Mouse (Mus musculus) embryo, embryonic 9.5 days (tissue): Measurements from ENCODE around the gene Itpkb.

Experiments
- DNase-seq: peaks from one replicate; pipeline ENCODE4 v3.0.0-alpha.2; 2017; ENCODE audit errors: extremely low spot score

Itpkb gene

DNA sequence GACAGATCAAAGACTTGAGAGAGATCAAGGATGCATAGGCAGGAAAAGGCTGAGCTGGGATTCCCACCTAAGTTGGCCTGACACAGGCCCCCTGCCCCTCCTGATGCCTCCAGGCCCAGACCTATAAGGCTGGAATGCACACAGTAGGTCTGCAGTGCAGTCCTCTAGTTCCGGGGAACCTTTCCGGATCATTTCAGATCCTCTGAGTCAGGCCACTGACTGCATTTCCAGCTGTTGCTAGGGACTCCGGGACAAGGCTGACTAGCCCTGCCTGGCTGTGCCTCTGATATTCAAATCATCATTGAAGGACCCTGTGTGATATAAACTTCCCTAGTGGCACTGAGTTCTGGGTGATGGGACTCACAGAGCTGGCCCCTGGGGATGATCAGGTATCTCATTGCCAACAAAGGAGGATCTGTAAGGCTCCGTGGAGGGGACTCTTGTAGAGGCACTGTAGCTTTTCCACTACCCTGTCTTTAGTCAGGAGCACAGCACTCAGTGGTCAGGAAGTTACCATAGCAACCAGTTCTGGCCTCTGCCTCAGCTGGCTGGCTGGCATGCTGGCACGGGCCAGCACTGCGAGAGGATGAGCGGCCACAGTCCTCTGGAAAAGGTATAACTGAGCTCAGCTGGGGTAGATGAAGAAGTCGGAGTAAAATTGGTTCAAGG, 90.3 kb downstream of the Itpkb start:
- no peak for DNase-seq

DNA sequence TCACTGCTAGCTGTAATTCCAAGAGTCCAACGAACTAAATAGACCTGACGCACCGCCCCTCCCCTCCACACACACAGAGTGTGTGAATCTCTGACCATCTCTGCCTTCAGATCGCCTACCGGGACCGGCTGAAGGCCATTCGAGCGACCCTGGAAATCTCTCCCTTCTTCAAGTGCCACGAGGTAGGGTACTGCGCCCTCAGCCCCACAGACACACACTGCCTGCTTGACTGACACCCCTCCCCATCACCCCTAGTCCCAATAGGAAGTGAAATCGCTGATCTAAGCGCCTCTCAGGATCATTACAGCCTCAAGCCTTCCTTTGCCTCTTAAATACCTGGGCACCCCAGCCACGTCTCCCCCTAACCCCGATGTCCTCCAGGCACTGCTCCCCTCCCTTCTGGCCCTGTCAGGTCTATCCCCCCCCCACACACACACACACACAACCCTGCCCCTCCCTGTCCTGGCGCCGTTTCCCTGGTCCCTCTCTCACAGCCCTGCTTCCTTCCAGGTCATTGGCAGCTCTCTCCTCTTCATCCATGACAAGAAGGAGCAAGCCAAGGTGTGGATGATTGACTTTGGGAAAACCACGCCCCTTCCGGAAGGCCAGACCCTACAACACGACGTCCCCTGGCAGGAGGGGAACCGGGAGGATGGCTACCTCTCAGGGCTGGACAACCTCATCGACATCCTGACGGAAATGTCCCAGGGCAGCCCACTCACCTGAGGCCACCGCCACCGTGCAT, 91.1 kb downstream of the Itpkb start:
- no peak for DNase-seq

DNA sequence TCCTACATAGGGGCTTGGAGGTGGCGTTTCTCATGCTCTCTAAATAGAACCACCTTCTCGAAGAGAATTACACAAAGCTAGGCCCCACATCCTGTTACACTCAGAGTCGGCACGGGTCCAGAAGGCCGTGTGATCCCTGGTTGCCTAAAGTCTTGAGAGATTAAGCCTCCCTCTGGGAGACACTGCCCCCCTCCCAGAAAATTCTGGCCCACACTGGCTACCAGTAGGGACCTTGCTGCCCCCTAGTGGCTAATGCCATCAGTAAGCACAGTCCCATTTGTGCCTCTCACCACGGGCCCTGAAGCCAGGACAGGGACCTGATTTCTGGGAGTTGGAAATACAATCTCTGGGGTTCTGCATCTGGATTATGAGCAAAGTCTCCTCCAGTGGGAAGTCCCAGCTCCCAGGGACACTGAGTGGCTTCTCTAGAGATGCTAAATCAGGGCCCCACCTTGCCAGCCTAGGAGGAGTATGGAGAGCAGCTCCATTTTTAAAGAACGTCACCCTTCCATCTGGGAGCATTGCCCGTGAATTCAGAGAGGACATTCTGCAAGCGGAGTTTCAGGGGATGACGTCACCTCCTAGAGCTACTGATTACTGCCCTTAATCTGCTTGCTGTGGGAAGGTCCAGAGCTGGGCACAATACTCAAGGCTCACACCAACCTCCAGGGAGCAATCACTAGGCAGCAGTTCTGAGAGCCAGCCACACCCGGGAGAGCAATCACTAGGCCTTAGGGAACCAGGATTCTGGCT, 92.0 kb downstream of the Itpkb start:
- DNase-seq: peak; percentile 57

DNA sequence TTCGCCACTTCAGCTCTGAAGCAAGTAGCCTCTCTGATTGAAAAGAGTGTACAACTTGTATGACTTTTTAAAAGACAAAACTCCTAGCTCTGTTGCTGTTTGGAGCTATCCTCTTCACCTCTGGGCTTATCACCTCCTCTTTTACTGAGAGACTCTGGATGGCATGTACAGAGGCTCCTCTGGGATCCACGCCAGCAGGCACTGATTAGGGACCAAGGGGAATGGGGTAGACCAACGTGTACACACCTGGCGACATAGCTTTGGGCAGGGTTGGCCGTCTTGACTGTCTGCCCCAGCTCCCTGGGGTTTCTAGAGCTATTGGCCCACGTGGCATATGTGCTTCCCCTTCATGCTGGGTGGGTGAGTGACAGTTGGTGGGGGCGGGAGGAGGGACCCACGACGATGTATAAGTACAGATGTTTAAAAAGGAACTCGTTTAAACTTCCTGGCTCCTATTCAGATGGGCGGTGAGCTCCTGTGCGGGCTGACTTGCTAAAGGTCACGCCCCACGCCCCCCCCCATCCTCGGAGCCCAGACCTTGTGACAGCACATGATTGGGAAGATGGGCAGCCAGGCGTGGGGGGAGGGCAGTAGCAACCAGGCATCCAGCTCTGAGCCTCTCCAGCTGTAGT, 92.8 kb downstream of the Itpkb start:
- no peak for DNase-seq

DNA sequence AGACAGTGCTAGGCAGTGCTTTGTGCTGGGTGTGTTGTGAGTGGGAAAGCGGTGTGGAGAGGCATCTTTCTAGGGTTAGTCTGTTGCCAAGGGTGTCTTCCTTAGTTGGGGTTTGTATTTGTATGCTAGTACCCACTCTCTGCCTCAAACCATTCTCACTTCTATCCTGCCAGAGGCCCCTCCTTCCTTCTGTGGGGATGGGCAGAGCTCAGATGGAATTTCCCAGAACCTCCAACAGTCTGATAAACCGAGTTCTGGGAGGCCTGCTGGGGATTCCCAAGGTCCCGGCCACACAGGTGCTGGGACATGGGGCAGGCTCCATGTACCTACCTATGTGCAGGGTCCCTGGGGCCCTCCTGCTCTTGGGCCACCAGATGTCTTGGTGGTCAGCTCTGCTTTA, 93.6 kb downstream of the Itpkb start:
- no peak for DNase-seq

DNA sequence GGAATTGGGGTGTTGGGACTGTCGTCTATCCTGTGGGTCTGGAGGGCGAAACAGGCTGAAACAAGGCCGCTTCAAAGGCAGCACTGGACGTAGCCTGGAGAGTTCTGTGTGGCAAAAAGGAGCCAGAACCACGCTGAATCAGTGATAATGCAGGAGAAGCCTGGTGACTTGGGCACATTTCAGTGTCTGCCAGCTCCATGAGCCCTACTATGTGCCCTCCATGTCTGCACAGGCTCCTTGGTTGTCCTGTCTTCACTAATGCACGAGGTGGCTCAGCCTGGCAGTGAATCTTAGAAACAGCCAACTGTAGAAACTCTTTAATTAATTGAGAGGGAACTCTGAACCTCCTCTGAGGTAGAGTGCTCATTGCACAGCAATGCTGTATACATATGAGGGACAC, 96.1 kb downstream of the Itpkb start:
- no peak for DNase-seq

DNA sequence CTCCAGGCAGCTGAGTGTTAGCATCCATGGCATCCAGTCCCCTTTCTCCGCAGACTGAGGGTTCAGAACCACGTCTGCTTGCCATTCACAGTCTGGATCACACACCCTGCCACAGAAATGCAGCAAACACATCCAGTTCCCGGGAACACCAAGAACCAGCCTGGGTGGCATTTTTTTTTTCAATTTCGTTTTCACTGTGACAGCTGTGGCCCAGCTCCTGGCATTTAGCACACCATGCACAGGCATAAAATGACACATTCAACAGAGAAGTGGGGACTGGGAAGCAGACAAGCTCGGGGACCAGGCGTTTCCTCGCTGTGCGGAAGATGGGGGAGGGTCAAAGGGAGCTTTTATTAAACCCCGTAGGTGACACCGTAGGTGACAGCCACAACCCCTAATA, 97.4 kb downstream of the Itpkb start:
- no peak for DNase-seq

DNA sequence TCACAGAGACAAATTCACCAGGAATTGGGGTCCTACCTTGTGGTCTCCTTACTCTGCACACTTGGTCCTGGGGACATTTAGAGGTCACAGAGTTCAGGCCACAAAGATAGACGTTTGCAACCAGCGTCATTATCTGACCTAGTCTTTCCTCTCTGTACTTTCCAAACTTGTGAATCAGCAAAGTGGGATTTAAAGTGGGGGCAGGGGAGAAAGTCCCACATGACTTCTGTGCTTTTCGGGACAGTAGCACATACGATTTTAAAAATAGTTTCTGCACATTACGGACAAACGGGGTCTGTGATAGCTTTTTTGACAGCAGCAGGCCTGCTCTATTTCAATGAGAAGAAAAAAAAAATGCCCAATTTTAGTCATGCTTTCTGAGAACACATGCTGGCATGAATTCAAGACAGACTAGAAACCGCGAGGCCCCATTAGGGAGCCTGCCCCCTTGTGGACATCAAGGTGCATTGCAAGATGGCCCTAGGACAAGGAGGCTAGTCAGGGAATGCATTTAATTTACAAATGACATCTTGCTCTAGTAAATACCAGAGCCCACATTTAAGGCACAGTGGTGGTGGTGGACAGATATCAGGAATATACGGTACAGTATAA, 97.9 kb downstream of the Itpkb start:
- peak; percentile 57 for DNase-seq

DNA sequence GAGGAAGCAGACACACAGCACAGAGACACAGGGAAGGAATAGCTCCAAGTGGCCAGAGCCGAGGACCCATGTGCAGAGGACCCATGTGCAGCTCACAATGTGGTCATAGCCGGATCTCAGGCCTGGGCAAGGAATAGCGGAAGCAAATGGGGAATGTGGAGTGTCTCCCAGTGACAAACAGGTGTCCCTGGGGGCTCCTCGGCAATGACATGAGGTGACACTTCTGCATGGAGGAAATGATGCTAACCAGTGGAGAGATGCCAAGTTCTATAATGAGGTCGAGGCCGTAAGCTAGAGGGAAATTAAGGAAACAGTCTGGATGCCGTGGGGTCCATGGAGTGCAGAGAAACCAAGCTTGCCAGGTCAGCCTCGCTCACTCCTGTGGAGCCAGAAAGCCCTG, 98.6 kb downstream of the Itpkb start:
- DNase-seq: no peak

DNA sequence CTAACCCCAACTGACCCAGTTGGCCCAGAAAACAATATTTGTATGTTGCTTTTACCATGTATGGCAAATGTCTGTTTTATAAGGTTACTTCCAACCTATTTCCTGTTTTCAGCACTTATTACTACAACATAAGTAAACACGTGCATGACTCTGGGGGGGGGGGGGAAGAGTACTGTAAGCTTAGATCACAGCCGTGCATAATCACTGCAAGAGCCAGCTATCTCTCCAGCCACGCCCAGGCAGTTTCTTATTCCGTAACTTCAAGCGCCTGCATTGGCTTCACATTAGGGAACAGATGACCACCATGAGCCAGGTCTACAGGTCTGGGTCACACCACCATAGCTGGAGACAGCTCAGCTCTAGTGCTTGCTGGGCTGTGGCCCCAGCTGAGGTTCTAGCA, 99.5 kb downstream of the Itpkb start:
- DNase-seq: no peak

DNA sequence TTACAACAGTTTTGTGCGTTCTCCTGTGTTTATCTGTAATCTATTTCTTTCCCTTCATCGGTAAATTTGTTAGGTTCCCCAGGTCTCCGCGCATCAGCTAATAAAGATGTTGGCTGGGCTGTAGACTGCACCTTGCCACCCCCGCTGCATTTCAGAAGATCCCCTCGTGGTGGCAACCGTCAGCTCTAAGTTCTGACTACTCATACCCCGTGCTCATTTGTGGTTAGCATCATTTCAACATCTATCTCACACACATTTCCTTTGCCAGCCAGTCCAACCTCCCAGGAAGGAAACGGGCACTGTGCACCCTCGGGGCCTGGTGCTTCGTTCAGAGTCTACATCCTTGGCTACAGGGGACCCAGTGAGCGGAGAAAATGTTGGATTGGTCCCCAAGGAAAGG, 101.5 kb downstream of the Itpkb start:
- DNase-seq: no peak

DNA sequence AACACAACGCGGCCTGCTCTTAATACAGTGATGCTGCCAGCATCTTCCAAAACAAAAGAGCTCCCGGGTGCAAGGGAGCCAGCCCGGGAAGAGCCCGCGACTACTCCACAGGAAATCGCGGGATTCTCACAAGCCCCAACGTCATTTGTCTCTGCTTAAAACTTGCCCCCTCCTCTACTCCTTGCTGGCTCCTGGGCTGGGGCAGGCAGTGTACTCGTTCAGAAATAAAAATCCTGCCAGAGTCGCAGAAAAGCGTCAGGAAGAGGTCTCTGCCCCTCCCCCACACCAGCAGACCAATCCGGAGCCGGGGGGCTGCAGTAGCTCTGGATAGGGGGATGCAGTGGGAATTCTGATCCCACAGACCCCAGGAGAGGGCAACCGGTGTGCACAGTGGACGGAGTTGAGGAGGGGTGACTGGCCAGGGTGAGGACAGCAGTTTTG, 102.8 kb downstream of the Itpkb start:
- DNase-seq: peak; percentile 73

DNA sequence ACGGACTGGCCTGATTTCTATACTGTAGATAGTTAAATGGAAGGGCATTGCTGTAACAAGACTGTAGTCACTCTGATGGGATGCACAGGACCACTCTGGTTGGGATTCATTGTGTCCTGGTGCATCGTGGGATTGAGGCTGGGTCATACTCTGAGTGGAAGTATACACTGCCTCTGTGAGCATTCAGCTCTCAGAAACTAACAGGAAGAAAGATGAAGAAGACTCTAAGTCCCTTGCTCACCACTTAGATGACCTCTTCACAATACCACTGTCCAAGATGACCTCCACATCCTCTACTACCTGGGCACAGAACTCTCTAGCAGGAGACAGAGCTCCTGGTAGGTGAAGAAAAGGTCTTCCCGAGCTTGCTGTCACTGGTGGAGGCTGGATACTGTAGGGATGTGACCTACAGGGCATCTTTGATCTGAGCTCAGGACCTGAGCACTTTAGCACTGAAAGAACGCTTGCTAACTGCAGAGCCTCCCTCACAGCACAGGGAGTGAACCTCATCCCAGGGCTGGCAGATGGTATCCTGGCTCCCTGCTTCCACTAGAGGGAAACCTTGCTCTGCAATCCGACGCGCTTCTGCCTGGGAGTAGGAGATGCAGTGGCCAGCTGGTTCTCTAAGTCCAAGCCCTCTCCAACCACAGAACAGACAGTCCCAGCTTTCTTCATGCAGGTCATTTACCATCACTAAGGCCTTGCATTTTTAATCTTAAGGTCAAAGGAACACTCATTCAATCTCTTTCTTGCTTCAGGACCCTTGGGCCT, 103.7 kb downstream of the Itpkb start:
- peak; percentile 82 for DNase-seq

DNA sequence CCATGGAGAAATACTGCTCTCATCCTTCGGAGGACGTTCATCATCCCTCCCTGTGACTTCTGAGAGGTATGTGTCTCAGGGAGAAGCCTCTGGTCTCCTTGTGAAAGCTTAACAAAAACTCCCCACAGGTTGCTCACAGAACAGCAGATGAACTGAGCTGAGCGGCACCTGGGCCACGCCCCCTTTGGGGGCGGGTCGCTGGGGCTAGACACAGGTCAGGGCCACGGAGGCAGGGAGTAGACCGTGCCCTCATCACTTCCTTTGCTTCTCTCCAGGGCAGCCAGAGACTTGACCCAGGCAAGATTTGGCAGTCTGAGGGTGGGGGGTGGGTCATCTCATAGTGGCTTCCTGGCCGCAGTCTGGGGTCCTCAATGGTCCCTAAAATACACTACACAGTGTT, 104.6 kb downstream of the Itpkb start:
- DNase-seq: peak; percentile 31

DNA sequence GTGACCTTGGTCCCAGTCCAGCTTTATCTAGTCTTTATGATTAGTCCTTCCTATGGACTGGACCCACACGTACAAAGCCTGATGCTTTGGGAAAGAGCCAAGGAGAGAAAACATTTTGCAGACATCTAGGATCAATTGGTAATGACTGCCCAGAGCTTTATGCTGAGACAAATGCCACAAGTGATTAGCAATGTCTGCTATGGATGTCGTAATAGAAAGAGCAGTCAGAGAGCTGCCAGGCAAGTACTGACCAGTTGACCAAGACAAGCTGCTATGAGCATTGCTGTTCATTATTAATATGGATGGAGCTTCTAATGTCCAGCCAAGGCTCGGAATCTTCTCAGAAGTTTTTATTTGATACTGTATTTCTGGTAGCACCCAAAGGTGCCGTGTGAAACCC, 109.2 kb downstream of the Itpkb start:
- DNase-seq: no peak

DNA sequence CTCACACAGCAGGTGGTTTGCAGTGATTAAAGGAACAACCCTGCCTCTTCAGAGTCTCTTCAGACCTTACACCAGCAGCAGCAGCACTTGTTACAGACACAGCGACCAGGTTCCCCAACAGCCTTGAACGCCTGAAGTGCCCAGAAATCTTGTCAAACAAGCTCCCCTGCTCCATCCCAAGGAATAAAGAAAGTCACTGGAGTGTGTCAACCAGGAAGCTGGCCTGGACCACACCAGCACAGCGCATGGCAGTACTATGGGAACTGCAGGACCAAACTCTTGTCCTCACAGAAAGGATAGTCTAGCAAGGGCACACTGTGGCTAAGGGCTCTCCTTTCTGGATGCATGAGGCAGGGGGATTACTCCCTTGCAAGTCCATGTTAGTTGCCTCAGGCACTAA, 114.1 kb downstream of the Itpkb start:
- no peak for DNase-seq

DNA sequence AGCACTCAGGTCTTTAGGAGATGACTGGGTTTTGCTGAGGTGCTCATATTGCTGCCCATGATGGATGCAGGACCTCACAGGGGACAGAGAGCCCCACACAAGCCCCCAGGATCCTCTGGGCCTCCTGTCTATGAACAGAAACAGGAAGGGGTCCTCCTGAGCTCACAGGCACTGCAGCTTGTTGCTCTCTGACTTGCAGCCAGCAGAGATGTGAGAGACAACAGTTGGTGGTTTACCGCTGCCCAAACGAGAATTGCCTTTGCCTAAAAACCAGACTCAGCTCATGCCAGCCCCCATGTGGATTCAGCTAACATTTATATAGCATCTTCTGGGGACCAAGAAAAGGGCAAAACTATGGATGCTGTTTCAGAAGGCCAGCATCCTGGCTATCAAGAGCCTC, 119.4 kb downstream of the Itpkb start:
- no peak for DNase-seq

DNA sequence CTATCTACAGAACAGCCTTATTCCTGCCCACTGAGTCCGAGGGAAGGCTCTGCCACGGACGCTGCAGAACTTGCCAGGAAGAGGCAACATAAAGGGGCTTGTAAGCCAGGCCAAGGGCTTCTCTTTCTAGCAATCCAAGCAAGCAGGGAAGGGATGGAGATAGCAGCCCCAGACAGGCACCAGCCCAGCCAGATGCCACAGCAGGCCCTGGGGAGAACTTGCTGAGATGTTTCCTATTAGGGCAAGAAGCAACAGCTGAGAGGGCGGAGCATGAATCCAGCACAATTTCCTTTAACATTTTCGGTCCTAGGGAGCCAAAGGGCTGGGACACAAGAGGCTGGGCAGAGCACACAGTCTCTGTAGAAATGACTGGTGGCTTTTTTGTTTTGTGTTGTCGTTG, 128.0 kb downstream of the Itpkb start:
- no peak for DNase-seq

DNA sequence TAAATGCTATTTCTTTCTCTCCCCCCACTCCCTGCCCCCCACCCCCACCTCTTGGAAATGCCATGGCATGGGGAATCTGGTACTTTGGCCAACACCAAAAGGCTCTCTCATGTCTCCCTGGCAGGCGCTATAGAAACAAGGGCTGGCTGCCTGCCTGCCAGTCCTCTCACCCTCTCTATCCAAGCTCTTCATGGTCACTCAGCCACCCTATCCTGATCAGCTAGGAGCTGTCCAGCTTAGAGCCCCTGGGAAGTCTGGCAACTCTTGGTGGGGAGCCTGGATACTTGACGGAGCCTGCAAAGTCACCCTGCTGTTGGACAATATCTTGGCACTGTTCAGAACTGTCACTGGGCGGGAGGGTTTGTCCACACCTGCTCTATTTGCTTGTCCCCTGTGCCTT, 128.4 kb downstream of the Itpkb start:
- no peak for DNase-seq

DNA sequence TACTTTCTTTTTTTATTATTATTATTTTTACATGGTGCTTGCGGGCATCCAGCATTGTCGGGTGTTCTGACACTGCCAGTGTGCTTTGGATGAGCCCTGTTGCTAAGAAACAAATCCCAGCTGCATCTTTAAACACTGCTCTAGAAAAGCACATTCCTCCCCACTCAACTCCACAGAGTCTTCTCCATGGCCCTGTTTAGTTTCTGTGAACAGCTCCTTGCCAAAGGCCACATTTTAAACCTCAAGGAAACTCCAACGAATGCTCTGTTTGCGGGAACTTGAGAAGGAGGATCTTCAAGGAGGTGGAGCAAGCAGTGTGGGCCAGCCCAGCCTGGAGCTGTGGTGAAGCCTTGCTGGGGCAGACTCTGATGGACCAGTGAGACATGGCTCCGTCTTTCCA, 130.4 kb downstream of the Itpkb start:
- DNase-seq: no peak

DNA sequence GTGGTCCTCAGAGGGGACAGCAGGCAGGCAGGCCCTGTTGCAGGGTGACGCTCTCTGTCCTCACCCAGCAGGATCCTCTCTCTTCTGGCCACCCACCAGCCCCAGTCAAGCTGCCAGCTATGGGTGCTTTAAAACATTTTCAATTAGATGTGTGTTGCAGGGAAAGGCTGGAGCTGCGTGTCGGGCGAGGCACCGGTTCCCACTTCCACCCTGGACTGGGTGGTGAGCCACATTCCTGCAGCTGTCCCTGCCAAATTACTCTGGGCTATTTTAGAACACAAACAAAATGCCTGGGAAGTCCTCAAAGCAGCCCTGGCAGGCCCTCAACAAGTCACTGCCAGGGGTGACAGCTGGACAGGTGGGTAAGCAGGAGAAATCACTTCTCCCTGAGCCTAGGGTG, 132.1 kb downstream of the Itpkb start:
- DNase-seq: no peak
